Mouse (Mus musculus) heart, postnatal 36 days (tissue): ENCODE results near the gene Gm428. TPM values are rescaled to one million over a fixed set of nuclear protein-coding genes. Genes with fewer than 3 reads are reported as not detected.
"Not testable (repeated sequence)": the region's sequence is repeated elsewhere in the genome, so short reads cannot be mapped to it uniquely, and the experiment has no call there.

ENCODE experiments used
- DNase-seq, 2 experiments: peaks; one replicate each; pipeline ENCODE4 v3.0.0; 2021 to 2022
- intact Hi-C: fragments of 180-260 bp; cut with DNase I; formaldehyde crosslinking; loops from one replicate; pipeline ENCODE4 v1.15.1; 2025
- total RNA-seq, 2 experiments: library from RNA; stranded (reverse); gene quantifications; 2 replicates each; pipeline ENCODE4 v1.2.3; 2021

The Gm428 gene
- total RNA-seq = not detected

- DNase-seq, intact Hi-C loops: not testable (repeated sequence)
These were observed at the start of gene Gm428 for GRCm38 (mm10) chr4:73683216-73683615. Gm428 (plus strand) TSS chr4:73683516.

GRCm38 (mm10) chr4:73637821-73638220 is 45.5 kb upstream of the Gm428 start, which contains the start of gene Gm11236:
Gm11236 (plus strand) TSS chr4:73638121.
- intact Hi-C loops, DNase-seq: not testable (repeated sequence)

- intact Hi-C loops, DNase-seq: not testable (repeated sequence)
These were observed 21.5 kb upstream of the Gm428 start for GRCm38 (mm10) chr4:73661864-73662263.

GRCm38 (mm10) chr4:73668054-73668453 is 15.3 kb upstream of the Gm428 start, which contains the start of gene Gm11239:
Gm11239 (plus strand) TSS chr4:73668354.
- intact Hi-C loops, DNase-seq: not testable (repeated sequence)

GRCm38 (mm10) chr4:73718761-73719160 is 35.4 kb downstream of the Gm428 start:
- intact Hi-C loops = no loop called here

GRCm38 (mm10) chr4:73719819-73720218 is 36.5 kb downstream of the Gm428 start:
- intact Hi-C loops = no loop called here
- DNase-seq = no peak

More at GRCm38 (mm10) chr4:73718761-73719160, 35.4 kb downstream of the Gm428 start:
- DNase-seq = no peak

Other genes with a start within 250 kb of the Gm428 start
- gene Gm11238, start 75.6 kb upstream of the Gm428 start, total RNA-seq = not detected
- not detected for gene Gm11237, start 60.5 kb upstream of the Gm428 start, total RNA-seq
- gene Gm11236, start 45.4 kb upstream of the Gm428 start, total RNA-seq = not detected
- gene Gm11239, start 15.2 kb upstream of the Gm428 start, total RNA-seq = not detected
- under 1 TPM; 0.36 to 0.70 TPM for gene Rasef, start 107.5 kb downstream of the Gm428 start, total RNA-seq
- gene Gm11758, start 192.8 kb downstream of the Gm428 start, total RNA-seq = not detected
- not detected for gene Gm11757, start 207.6 kb downstream of the Gm428 start, total RNA-seq
- gene Gm13871, start 222.4 kb downstream of the Gm428 start, total RNA-seq = not detected
- 1 to 10 TPM; 1.4 to 2.5 TPM for gene Gm11756, start 237.2 kb downstream of the Gm428 start, total RNA-seq